Mouse (Mus musculus) hindlimb bud, embryonic 11.5 days (tissue): ENCODE measurements around the gene Scaf11.

ENCODE experiments used
- DNase-seq: peaks from one replicate; pipeline ENCODE4 v3.0.0-alpha.2; 2012; ENCODE audit warnings: low read depth, low spot score; ENCODE audit errors: extremely low spot score

Scaf11 gene

GRCm38 (mm10) chr15:96405548-96405947, 55.1 kb downstream of the Scaf11 start:
- DNase-seq: no peak

DNA sequence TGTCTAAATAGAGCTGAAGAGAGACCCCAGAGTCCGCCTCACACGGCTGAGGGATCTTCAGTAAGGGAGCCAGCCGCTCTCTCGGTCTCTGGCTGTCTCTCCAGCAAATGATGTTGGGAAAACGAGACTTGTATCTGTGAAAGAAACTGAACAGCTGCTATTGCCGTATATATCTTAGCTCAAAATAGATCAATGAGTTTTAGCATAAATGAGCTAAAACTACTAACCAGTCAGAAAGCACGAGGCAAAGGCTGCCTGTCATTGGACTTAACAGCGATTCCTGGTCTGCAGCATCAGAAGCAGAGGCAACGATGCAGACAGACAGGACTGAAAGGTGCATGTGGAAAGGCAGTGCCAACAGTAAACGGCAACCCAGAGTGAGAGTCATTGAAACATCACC, 62.3 kb downstream of the Scaf11 start:
- no peak for DNase-seq

- DNase-seq: no peak
Measured at GRCm38 (mm10) chr15:96396641-96397344, 63.9 kb downstream of the Scaf11 start.

DNA sequence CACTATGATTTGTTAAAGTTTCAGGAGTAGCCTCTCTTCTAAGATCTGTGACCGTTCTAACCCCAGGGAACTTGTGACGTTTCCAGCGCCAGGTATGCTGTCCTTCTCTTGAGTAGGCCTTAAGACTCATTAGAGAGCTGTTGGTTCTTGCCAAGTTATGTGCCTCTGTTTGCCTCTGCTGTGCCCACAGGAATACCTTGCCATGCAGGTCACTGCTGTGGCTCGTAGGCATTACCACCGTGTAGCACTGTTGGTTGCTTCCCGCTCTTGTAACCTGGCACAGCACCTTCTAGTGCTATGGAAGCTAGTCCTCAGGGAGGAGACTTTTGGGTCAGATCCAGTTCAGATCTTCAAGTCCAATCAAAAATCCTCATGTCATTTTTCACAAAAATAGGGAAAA, 65.6 kb downstream of the Scaf11 start:
- DNase-seq: no peak

DNA sequence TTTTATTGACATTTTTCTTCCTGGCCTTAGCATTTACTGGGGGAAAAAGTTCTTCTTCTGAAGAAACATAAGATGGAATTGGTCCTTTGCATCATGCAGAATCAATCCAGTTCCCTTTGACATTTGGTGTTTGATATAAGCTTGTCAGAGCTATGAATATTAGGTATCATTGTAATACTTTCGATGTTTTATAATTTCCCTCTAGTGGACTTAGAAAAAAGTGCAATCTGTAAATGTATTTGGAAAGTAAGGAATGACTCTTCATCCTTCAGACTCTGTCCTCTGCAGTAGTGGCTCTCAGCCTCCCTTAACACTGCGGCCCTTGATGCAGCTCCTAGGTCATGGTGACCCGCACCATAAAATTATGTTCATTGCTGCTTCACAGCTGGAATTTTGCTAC, 67.8 kb downstream of the Scaf11 start:
- DNase-seq: no peak

- no peak for DNase-seq
Measured at GRCm38 (mm10) chr15:96388565-96388964, 72.1 kb downstream of the Scaf11 start.

DNA sequence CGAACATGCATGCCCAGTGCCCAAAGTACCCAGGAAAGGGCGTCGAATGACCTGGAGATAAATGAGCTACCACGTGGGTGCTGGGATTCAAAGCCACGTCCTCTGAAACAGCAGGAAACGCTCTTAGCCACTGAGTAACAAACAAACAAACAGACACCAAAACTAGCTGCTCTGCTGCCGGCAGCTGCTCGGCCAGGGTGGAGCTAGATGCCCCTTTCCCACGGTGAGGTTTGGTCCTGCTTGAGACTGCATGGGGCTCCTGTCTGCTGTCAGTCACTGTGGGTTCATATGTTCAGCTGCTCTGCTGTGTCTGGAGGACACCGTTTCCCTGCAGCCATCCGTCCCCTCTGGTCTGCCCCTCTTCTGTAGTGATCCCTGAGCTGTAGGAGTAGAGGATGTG, 78.4 kb downstream of the Scaf11 start:
- DNase-seq: no peak

DNA sequence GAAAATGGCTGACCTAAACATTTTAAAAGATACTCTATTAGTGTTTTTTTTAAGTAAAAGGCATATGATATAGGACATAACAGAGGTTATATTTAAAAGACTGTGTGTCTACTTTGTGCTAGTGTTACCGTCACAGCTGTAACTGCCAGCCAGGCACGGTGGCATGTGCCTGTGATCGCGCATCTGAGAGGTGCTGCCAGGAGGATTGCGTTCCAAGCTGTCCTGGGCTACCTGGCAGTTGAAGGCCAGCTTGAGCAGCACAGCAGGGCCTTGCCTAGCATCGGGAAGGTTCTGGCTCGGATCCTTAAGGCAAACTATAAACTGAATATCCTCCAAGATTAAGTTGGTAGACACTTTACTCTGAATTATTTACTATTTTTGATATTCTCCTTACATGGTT, 82.9 kb downstream of the Scaf11 start:
- no peak for DNase-seq

DNA sequence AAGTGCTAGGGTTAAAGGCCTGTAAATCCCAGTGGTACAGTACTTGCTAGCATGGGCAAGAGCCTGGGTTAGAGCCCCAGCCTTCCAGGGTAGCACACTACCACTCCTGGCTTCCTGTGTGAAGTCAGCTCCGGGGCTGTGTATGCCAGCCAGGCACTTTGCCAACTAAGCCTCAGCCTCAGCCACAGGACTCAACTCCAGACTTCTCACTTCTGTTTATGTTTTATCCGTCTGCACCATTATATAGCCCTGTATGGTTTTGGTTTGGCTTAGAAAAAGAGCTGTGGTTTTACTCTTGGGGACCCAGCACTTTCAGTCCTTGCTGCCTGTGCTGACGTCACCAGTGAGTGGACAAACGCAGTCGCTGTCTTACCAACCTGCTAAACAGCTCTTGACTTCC, 83.4 kb downstream of the Scaf11 start:
- DNase-seq: no peak

GRCm38 (mm10) chr15:96376214-96376613, 84.4 kb downstream of the Scaf11 start:
- DNase-seq: no peak

GRCm38 (mm10) chr15:96373161-96373560, 87.5 kb downstream of the Scaf11 start:
- DNase-seq: no peak

DNA sequence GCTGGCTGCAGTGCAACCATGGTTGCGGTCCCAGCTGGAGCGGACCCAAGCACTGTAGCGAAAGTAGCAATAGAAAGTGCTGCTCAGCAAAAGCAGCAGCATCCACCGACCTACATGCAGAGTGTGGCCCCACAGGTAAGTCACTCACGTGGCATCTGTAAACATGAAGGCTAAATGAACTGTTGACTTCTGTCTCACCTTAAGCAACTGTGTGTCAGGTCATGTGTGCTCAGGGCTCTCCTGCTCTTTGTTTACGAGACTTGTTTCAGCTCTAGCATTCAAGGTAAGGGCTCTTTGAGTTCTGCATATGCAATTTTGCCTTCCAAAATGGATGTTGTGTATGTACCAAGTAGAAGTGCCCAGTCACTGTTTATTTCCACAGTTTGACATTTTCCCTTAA, 88.0 kb downstream of the Scaf11 start:
- no peak for DNase-seq

GRCm38 (mm10) chr15:96371311-96371710, 89.3 kb downstream of the Scaf11 start:
- DNase-seq: no peak

DNA sequence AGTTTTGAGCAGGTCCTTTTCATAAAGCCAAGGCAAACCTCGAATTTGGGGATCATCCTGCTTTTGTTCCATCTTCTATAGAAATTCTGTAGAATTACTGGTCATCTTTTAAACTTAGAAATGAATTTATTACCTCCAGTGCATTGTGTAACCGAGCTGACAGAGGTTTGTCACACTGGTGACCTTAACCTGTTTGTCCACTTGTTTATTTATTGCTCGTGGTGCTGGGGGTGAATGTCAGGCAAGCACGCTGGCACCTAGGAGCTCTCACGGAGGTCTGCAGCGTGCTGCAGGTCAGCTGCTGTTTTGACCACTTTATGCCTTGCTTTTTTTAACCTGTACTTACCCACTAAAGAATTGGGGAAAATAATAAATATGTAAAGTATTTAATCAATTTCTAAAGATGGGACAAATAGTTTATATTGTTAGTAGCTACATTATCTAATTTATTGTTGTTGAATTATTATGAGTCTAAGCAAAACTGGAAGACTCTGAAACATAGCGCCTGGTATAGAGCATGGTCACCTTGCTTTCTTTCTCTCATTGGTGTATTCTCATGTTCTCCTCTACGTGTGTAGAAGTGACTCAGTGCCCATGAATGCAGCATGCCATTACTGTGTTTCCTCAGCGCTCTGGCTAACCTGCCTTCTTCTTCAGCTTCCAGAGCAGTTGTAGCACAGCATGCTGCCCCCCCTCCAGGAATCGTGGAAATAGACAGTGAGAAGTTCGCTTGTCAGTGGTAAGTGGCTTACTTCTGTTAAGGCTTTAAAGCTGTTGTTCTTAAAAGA, 94.3 kb downstream of the Scaf11 start:
- DNase-seq: no peak

DNA sequence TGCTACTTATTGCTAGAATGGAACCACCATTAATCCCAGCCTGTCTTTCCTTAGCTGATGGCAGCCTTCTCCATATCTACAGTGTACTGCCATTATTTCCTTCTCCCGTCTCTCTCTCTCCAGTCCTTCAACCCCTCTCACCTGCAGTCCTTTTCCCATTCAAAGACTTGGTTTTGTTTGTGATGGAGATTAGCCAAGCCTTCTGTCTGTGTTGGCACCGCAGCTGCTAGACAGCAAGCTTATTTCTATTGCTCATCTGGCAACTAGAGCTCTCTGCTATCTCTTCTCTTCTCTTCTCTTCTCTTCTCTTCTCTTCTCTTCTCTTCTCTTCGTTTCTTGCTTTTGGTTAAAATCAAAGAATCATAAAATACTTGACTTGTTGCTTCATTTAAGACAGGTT, 95.3 kb downstream of the Scaf11 start:
- DNase-seq: no peak
